Mouse (Mus musculus) neural tube, embryonic 11.5 days (tissue): ENCODE measurements around the gene Aup1. TPM values are rescaled to one million over a fixed set of nuclear protein-coding genes. Genes with fewer than 3 reads are reported as not detected.

Source experiments
- ATAC-seq: fragments of 200-750 bp; cut with Nextera tagmentation; 2 replicates; pipeline ENCODE4 v1.8.0; 2017; ENCODE audit warnings: moderate number of reproducible peaks, mild to moderate bottlenecking, moderate TSS enrichment, moderate library complexity; ENCODE audit not compliant: insufficient read depth, low FRiP score, low TSS enrichment
- DNase-seq: peaks from one replicate; pipeline ENCODE4 v3.0.0-alpha.2; 2015; ENCODE audit warnings: low spot score
- H3K27ac ChIP-seq: fragments of 300-500 bp; sonication (generic); 2 replicates; pipeline ENCODE4 v1.5.1; 2014; ENCODE audit warnings: low read depth, mild to moderate bottlenecking, low read length
- H3K27me3 ChIP-seq: fragments of 300-500 bp; sonication (generic); 2 replicates; pipeline ENCODE4 v1.6.1; 2014; ENCODE audit warnings: mild to moderate bottlenecking, low read length, mixed read lengths; ENCODE audit not compliant: control insufficient read depth, insufficient read depth
- H3K36me3 ChIP-seq: fragments of 300-500 bp; sonication (generic); 2 replicates; pipeline ENCODE4 v1.6.1; 2014; ENCODE audit warnings: mild to moderate bottlenecking, low read length, moderate library complexity, mixed read lengths; ENCODE audit not compliant: control insufficient read depth, insufficient read depth
- H3K4me1 ChIP-seq: fragments of 300-500 bp; sonication (generic); 2 replicates; pipeline ENCODE4 v1.6.1; 2014; ENCODE audit warnings: low read length, mixed read lengths; ENCODE audit not compliant: control insufficient read depth, insufficient read depth
- H3K4me2 ChIP-seq: fragments of 300-500 bp; sonication (generic); 2 replicates; pipeline ENCODE4 v1.6.1; 2014; ENCODE audit warnings: low read depth, mild to moderate bottlenecking, moderate library complexity
- H3K4me3 ChIP-seq: fragments of 300-500 bp; sonication (generic); 2 replicates; pipeline ENCODE4 v1.5.1; 2014; ENCODE audit warnings: low read depth, low read length
- H3K9ac ChIP-seq: fragments of 300-500 bp; sonication (generic); 2 replicates; pipeline ENCODE4 v1.6.1; 2014; ENCODE audit warnings: mild to moderate bottlenecking, low read length
- H3K9me3 ChIP-seq: fragments of 300-500 bp; sonication (generic); 2 replicates; pipeline ENCODE4 v1.6.1; 2016; ENCODE audit warnings: low read length; ENCODE audit not compliant: control insufficient read depth
- WGBS: fragments of 180-500 bp; shearing (Covaris S2); extraction: QIAGEN DNeasy Blood & Tissue Kit; methylation state at CpG from one replicate; pipeline ENCODE4 v1.1.7; 2014; 5-methylcytosine and 5-hydroxymethylcytosine counted together
- polyA plus RNA-seq: library from polyadenylated mRNA; unstranded; fragments of >200 nt; fragmentation: Nextera tagmentation; extraction: Ambion mirVana; gene quantifications from 2 replicates; pipeline ENCODE4 v1.2.1, GENCODE M21; 2014

Gene Aup1
- polyA plus RNA-seq, 1 experiment from 2014 or later, result 122 TPM

GRCm38 (mm10) chr6:83078324-83078858 lies 24.1 kb downstream of the Aup1 start:
- WGBS, result under 1% methylated on average over 46 of the region's 46 CpGs
- peaks cover 5% of the 10 kb centered on the region for H3K4me1 ChIP-seq
- H3K27ac ChIP-seq, result peak overlapping the region; percentile 77
- DNase-seq, result peak; percentile 100
- H3K27me3 ChIP-seq, result peaks cover 26% of the 10 kb centered on the region
- H3K9ac ChIP-seq, result peak overlapping the region; percentile 74
- peak overlapping the region; percentile 98 for H3K4me2 ChIP-seq
- no peaks in the 10 kb centered on the region; the same call in 1 of the 2 replicates for H3K36me3 ChIP-seq
- H3K9me3 ChIP-seq, result no peaks in the 10 kb centered on the region
- ATAC-seq, result peak; percentile 89
- peak overlapping the region; percentile 72 for H3K4me3 ChIP-seq

GRCm38 (mm10) chr6:83080210-83080609 lies 25.9 kb downstream of the Aup1 start:
- 96% methylated on average over 5 of the region's 5 CpGs for WGBS
- H3K4me2 ChIP-seq, result no peak overlapping the region
- no peak overlapping the region for H3K9ac ChIP-seq
- ATAC-seq, result no peak
- no peak for DNase-seq
- no peak overlapping the region for H3K27ac ChIP-seq
- peaks cover 10% of the 10 kb centered on the region for H3K4me1 ChIP-seq
- no peaks in the 10 kb centered on the region; the same call in 1 of the 2 replicates for H3K36me3 ChIP-seq
- H3K9me3 ChIP-seq, result no peaks in the 10 kb centered on the region
- no peak overlapping the region for H3K4me3 ChIP-seq
- peaks cover 30% of the 10 kb centered on the region for H3K27me3 ChIP-seq

GRCm38 (mm10) chr6:83083497-83083896 lies 29.2 kb downstream of the Aup1 start:
- H3K4me2 ChIP-seq, result no peak overlapping the region
- no peak overlapping the region for H3K9ac ChIP-seq
- H3K4me3 ChIP-seq, result no peak overlapping the region
- no peak overlapping the region for H3K27ac ChIP-seq
- peaks cover 51% of the 10 kb centered on the region for H3K27me3 ChIP-seq
- no peaks in the 10 kb centered on the region for H3K9me3 ChIP-seq
- 14% methylated on average over 5 of the region's 5 CpGs for WGBS
- DNase-seq, result no peak
- peaks cover 13% of the 10 kb centered on the region for H3K4me1 ChIP-seq
- no peak for ATAC-seq
- no peaks in the 10 kb centered on the region; the same call in 1 of the 2 replicates for H3K36me3 ChIP-seq

GRCm38 (mm10) chr6:83084477-83084876 lies 30.2 kb downstream of the Aup1 start:
- no peak overlapping the region for H3K4me2 ChIP-seq
- WGBS, result 6% methylated on average over 6 of the region's 6 CpGs
- no peak overlapping the region for H3K27ac ChIP-seq
- DNase-seq (no peak), ATAC-seq (no peak)
- H3K36me3 ChIP-seq, result no peaks in the 10 kb centered on the region; the same call in 1 of the 2 replicates
- peaks cover 59% of the 10 kb centered on the region for H3K27me3 ChIP-seq
- peaks cover 8% of the 10 kb centered on the region; the same call in 1 of the 2 replicates for H3K4me1 ChIP-seq
- H3K9ac ChIP-seq, result no peak overlapping the region
- no peaks in the 10 kb centered on the region for H3K9me3 ChIP-seq
- H3K4me3 ChIP-seq, result no peak overlapping the region

GRCm38 (mm10) chr6:83086121-83087035 lies 32.1 kb downstream of the Aup1 start, which contains the start of gene Lbx2:
Gene Lbx2 (plus strand): TSS chr6:83086367.
- peaks cover 8% of the 10 kb centered on the region; the same call in 1 of the 2 replicates for H3K4me1 ChIP-seq
- H3K4me3 ChIP-seq, result peak within 1 kb of the TSS; percentile 19; the same call in 1 of the 2 replicates
- peaks cover 62% of the 10 kb centered on the region for H3K27me3 ChIP-seq
- H3K9me3 ChIP-seq, result no peaks in the 10 kb centered on the region
- WGBS, result 2% methylated on average over 42 of the region's 42 CpGs
- H3K4me2 ChIP-seq, result peak within 1 kb of the TSS; percentile 31; the same call in 1 of the 2 replicates
- ATAC-seq (no peak), DNase-seq (no peak)
- no peaks in the 10 kb centered on the region; the same call in 1 of the 2 replicates for H3K36me3 ChIP-seq
- H3K27ac ChIP-seq, result no peak within 1 kb of the TSS
- H3K9ac ChIP-seq, result 0 out of 2 replicates have a peak within 1 kb of the TSS, but pooled peaks have one; percentile 11

- Histone ChIP-seq H3K4me1 (peaks cover 8% of the 10 kb centered on the region; the same call in 1 of the 2 replicates), H3K9me3 (no peaks in the 10 kb centered on the region), H3K36me3 (no peaks in the 10 kb centered on the region), H3K9ac (no peak overlapping the region), H3K4me3 (peak overlapping the region; percentile 19; the same call in 1 of the 2 replicates), H3K4me2 (peak overlapping the region; percentile 31), H3K27me3 (peaks cover 62% of the 10 kb centered on the region), H3K27ac (no peak overlapping the region)
- ATAC-seq, result no peak
- peak; percentile 56 for DNase-seq
- 1% methylated on average over 47 of the region's 47 CpGs for WGBS
Observed at GRCm38 (mm10) chr6:83087205-83087925, 33.0 kb downstream of the Aup1 start.

- WGBS, result 7% methylated on average over 9 of the region's 9 CpGs
- Histone ChIP-seq H3K27me3 (peaks cover 62% of the 10 kb centered on the region), H3K4me2 (peak overlapping the region; percentile 31), H3K9ac (no peak overlapping the region), H3K9me3 (no peaks in the 10 kb centered on the region), H3K4me3 (no peak overlapping the region), H3K4me1 (peaks cover 8% of the 10 kb centered on the region; the same call in 1 of the 2 replicates), H3K36me3 (no peaks in the 10 kb centered on the region), H3K27ac (no peak overlapping the region)
- no peak for ATAC-seq
- no peak for DNase-seq
Observed at GRCm38 (mm10) chr6:83087926-83088260, 33.6 kb downstream of the Aup1 start.

GRCm38 (mm10) chr6:83092416-83093127 lies 38.3 kb downstream of the Aup1 start:
- H3K27ac ChIP-seq, result no peak overlapping the region
- no peaks in the 10 kb centered on the region for H3K4me1 ChIP-seq
- no peaks in the 10 kb centered on the region for H3K9me3 ChIP-seq
- WGBS, result 41% methylated on average over 6 of the region's 6 CpGs
- DNase-seq (no peak), ATAC-seq (no peak)
- H3K4me2 ChIP-seq, result no peak overlapping the region
- H3K27me3 ChIP-seq, result peaks cover 19% of the 10 kb centered on the region
- H3K9ac ChIP-seq, result no peak overlapping the region
- no peak overlapping the region for H3K4me3 ChIP-seq
- no peaks in the 10 kb centered on the region for H3K36me3 ChIP-seq
